Mouse (Mus musculus) limb, embryonic 14.5 days (tissue): ENCODE data around the gene Pml. TPM values are rescaled to one million over a fixed set of nuclear protein-coding genes. Genes with fewer than 3 reads are reported as not detected.

Experiments used
- ATAC-seq: fragments of 200-750 bp; cut with Nextera tagmentation; 2 replicates; pipeline ENCODE4 v1.8.0; 2017; ENCODE audit warnings: low read depth, moderate number of reproducible peaks, moderate TSS enrichment; ENCODE audit not compliant: low FRiP score
- DNase-seq: peaks from one replicate; pipeline ENCODE4 v3.0.0-alpha.2; 2015; ENCODE audit warnings: low spot score
- H3K27ac ChIP-seq: fragments of 300-500 bp; sonication (generic); replicated peaks from 2 replicates; pipeline ENCODE4 v1.5.1; 2014; ENCODE audit warnings: low read depth, mild to moderate bottlenecking, low read length, moderate library complexity, mixed read lengths
- H3K27me3 ChIP-seq: fragments of 300-500 bp; sonication (generic); 2 replicates; pipeline ENCODE4 v1.6.1; 2014; ENCODE audit warnings: low read length, mixed read lengths; ENCODE audit not compliant: control insufficient read depth, insufficient read depth
- H3K36me3 ChIP-seq: fragments of 300-500 bp; sonication (generic); 2 replicates; pipeline ENCODE4 v1.6.1; 2014; ENCODE audit warnings: mild to moderate bottlenecking, low read length, moderate library complexity, mixed read lengths; ENCODE audit not compliant: control insufficient read depth, insufficient read depth
- H3K4me1 ChIP-seq: fragments of 300-500 bp; sonication (generic); 2 replicates; pipeline ENCODE4 v1.6.1; 2014; ENCODE audit warnings: antibody characterized with exemption, low read length, mixed read lengths; ENCODE audit not compliant: control insufficient read depth, insufficient read depth
- H3K4me2 ChIP-seq: fragments of 300-500 bp; sonication (generic); replicated peaks from 2 replicates; pipeline ENCODE4 v1.6.1; 2014; ENCODE audit warnings: low read depth, mild to moderate bottlenecking, low read length, moderate library complexity; ENCODE audit not compliant: severe bottlenecking
- H3K4me3 ChIP-seq: fragments of 300-500 bp; sonication (generic); replicated peaks from 2 replicates; pipeline ENCODE4 v1.5.1; 2014; ENCODE audit warnings: low read length
- H3K9ac ChIP-seq: fragments of 300-500 bp; sonication (generic); 2 replicates; pipeline ENCODE4 v1.6.1; 2014; ENCODE audit warnings: mild to moderate bottlenecking, low read depth, low read length, moderate library complexity; ENCODE audit not compliant: severe bottlenecking
- H3K9me3 ChIP-seq: fragments of 300-500 bp; sonication (generic); 2 replicates; pipeline ENCODE4 v1.6.1; 2016; ENCODE audit warnings: low read length; ENCODE audit not compliant: control insufficient read depth
- POLR2A ChIP-seq: fragments of 200-500 bp; IDR thresholded peaks from 2 replicates; pipeline ENCODE4 v1.8.0; 2012; ENCODE audit warnings: inconsistent platforms, mild to moderate bottlenecking, moderate library complexity, borderline replicate concordance; ENCODE audit not compliant: insufficient read depth, insufficient read length; ENCODE audit errors: extremely low read depth
- WGBS: fragments of 180-500 bp; shearing (Covaris S2); extraction: QIAGEN DNeasy Blood & Tissue Kit; methylation state at CpG from one replicate; pipeline ENCODE4 v1.1.7; 2014; 5-methylcytosine and 5-hydroxymethylcytosine counted together
- polyA plus RNA-seq, 2 experiments: library from polyadenylated mRNA; depleted of rRNA in 1 of 2; stranded (reverse) in 1 of 2; unstranded in 1 of 2; fragments of >200 nt; fragmentation: Nextera tagmentation in 1 of 2; extraction: Ambion mirVana in 1 of 2; gene quantifications; 2 replicates each; pipeline versions ENCODE4 v1.2.1 to v1.2.3; 2012 to 2014

Pml gene
- polyA plus RNA-seq, 2 experiments: 15.4 to 22.4 TPM

- ATAC-seq: peak; percentile 66
- Histone ChIP-seq H3K4me2 (no peak overlapping the region), H3K27ac (no peak overlapping the region), H3K4me1 (peaks cover 5% of the 10 kb centered on the region), H3K36me3 (no peaks in the 10 kb centered on the region), H3K9me3 (no peaks in the 10 kb centered on the region), H3K27me3 (no peaks in the 10 kb centered on the region), H3K9ac (no peak overlapping the region), H3K4me3 (no peak overlapping the region)
- TF ChIP-seq POLR2A: no peak
- peak; percentile 86 for DNase-seq
- WGBS: 36% methylated on average over 9 of the region's 9 CpGs
Measured at GRCm38 (mm10) chr9:58280259-58281109, 30.9 kb upstream of the Pml start.

GRCm38 (mm10) chr9:58279780-58280179, 30.2 kb upstream of the Pml start:
- H3K4me2 ChIP-seq: no peak overlapping the region
- H3K4me3 ChIP-seq: no peak overlapping the region
- H3K36me3 ChIP-seq: no peaks in the 10 kb centered on the region
- no peak for TF ChIP-seq POLR2A
- no peak overlapping the region for H3K9ac ChIP-seq
- no peak overlapping the region for H3K27ac ChIP-seq
- WGBS: 75% methylated on average over 5 of the region's 5 CpGs
- no peaks in the 10 kb centered on the region for H3K27me3 ChIP-seq
- no peaks in the 10 kb centered on the region for H3K9me3 ChIP-seq
- ATAC-seq: no peak
- DNase-seq: no peak
- H3K4me1 ChIP-seq: peaks cover 12% of the 10 kb centered on the region

GRCm38 (mm10) chr9:58278821-58279723, 29.5 kb upstream of the Pml start:
- no peak for ATAC-seq

GRCm38 (mm10) chr9:58278313-58278712, 28.7 kb upstream of the Pml start:
- Histone ChIP-seq H3K4me3 (no peak overlapping the region), H3K4me2 (no peak overlapping the region), H3K9me3 (no peaks in the 10 kb centered on the region), H3K4me1 (peaks cover 18% of the 10 kb centered on the region), H3K27ac (no peak overlapping the region), H3K9ac (no peak overlapping the region), H3K36me3 (no peaks in the 10 kb centered on the region), H3K27me3 (no peaks in the 10 kb centered on the region)
- DNase-seq (no peak), ATAC-seq (no peak)
- TF ChIP-seq POLR2A: no peak
- 89% methylated on average over 4 of the region's 4 CpGs for WGBS

More at GRCm38 (mm10) chr9:58278821-58279723, 29.5 kb upstream of the Pml start:
- Histone ChIP-seq H3K4me3 (no peak overlapping the region), H3K36me3 (no peaks in the 10 kb centered on the region), H3K4me2 (no peak overlapping the region), H3K9ac (no peak overlapping the region), H3K9me3 (no peaks in the 10 kb centered on the region), H3K27me3 (no peaks in the 10 kb centered on the region), H3K4me1 (peaks cover 18% of the 10 kb centered on the region), H3K27ac (no peak overlapping the region)
- no peak for DNase-seq
- TF ChIP-seq POLR2A: no peak
- WGBS: 54% methylated on average over 4 of the region's 4 CpGs

- Histone ChIP-seq H3K9ac (no peak overlapping the region), H3K27ac (no peak overlapping the region), H3K9me3 (no peaks in the 10 kb centered on the region), H3K4me2 (no peak overlapping the region), H3K4me1 (peaks cover 18% of the 10 kb centered on the region), H3K4me3 (no peak overlapping the region), H3K36me3 (no peaks in the 10 kb centered on the region), H3K27me3 (no peaks in the 10 kb centered on the region)
- DNase-seq: no peak
- ATAC-seq: no peak
- WGBS: 74% methylated on average over 5 of the region's 5 CpGs
- TF ChIP-seq POLR2A: no peak
Measured at GRCm38 (mm10) chr9:58276346-58276745, 26.8 kb upstream of the Pml start.
